Mouse (Mus musculus): ENCODE data around the gene Disp2.

Gene Disp2

DNA sequence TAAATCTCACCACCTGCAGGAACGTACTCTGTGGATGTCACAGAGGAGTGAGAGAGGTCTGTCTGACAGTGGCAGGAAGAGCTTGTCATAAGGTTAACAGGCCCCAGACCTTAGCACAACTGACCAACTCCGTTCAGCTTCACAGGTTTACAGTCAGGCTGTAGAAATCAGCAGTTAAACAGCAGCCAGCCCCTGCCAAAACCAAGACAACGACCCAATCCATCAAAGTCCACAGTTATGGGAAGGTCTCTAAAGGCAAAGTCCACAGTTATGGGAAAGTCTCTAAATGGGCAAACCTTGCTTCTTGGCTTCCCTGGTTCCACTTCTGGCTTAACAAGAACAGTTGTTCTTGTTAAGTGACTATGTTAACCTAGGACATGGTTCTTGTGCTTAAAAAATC, 64.9 kb downstream of the Disp2 start:
- DNase-seq (ENCODE audit: low read depth), result no peak

DNA sequence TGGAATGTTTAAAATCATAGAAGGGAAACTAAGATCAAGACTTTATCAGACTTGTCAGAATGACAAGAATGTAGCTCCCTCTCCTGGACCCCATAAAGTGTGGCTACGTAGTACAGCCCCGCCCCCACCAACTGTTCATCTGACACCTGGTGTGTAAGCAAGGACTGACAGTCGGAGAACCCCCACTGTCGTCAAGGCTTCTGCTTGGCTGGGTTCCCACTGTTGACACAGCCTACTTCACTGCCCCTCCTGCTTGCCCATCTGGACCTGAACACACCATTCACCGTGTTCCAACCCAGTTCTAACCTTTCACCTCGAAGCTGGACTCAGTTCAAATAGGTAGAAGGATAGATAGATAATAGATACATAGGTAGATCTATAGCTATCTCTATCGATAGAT, 66.7 kb downstream of the Disp2 start:
- no peak for DNase-seq (ENCODE audit: low read depth)

DNA sequence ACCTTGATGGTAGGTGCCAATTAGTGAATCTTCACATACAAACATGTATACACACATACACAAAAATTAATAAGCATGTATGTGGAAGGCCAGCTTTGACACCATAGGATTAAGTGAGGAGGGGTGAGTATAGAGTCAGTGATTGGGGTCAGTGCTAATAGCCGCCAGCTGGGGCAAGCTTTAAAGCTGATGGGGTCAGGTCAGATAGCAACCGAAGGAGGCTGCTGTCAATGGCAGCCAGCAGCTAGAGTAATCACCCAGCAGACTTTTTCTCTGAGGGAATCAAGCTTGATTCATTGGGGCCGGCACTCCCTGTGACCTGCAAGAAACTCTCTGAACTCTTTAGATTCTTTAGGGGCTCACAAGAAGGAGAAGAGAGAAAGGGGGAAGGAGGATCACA, 72.2 kb downstream of the Disp2 start:
- no peak for DNase-seq (ENCODE audit: low read depth)
